Mouse (Mus musculus): ENCODE results near the gene Cldn18. TPM values are rescaled to one million over a fixed set of nuclear protein-coding genes. Genes with fewer than 3 reads are reported as not detected.

Gene Cldn18
- polyA plus RNA-seq, 1 experiment from 2014 or later, result 362 TPM

DNA sequence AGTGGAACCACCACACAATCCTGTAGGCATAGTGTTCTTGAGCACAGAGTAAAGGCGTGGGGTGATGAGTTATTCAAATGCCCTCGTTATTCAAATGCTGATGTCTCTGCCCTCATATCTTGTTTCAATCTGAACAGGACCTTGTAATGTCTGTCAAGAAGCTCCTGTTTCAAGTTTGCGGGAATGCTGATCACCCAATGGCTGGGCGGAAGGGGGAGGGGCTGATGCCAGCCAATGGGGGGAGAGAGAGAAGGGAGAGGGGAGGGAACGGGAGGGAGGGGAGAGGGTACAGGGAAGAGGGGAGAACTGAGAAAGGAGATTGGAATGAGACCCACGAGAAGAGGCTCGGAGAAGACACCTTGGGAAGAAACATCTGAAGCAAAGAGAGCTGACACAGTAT, 22.1 kb downstream of the Cldn18 start:
- H3K27me3 ChIP-seq (ENCODE audit: control insufficient read depth, insufficient read depth, low read length), result no peaks in the 10 kb centered on the region
- H3K4me2 ChIP-seq (ENCODE audit: low read depth, low read length), result no peak overlapping the region
- no peak overlapping the region for H3K27ac ChIP-seq (ENCODE audit: low read length)
- H3K36me3 ChIP-seq (ENCODE audit: control insufficient read depth, insufficient read depth, low read length), result no peaks in the 10 kb centered on the region
- WGBS, result 58% methylated on average over 7 of the region's 7 CpGs
- H3K4me1 ChIP-seq (ENCODE audit: control insufficient read depth, insufficient read depth, low read length), result no peaks in the 10 kb centered on the region
- no peak overlapping the region for H3K4me3 ChIP-seq (replicated peaks; ENCODE audit: low read length)
- H3K9me3 ChIP-seq (replicated peaks; ENCODE audit: control insufficient read depth, low read length), result no peaks in the 10 kb centered on the region
- H3K9ac ChIP-seq (ENCODE audit: low read length), result no peak overlapping the region
- no peak for ATAC-seq (ENCODE audit: insufficient read depth, low FRiP score)

DNA sequence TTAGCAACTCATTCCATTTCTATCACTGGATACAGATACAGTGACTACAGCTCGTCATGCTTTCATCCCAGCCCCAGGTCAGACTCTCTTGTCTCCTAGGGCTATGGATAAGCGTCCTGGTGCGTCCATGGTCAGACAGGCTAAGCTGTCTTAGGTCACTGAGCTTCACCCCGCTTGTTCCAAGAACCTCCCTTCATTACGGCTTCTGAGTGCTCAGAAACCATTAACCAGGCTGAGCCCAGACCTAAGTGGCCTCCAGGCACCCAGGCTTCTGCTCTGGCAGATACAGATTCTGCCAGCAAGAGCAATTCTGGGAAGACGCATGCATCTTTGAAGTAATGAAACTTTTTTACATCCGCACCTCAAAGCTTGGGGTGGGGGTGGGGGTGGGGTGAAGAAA, 26.7 kb downstream of the Cldn18 start:
- no peaks in the 10 kb centered on the region for H3K36me3 ChIP-seq (ENCODE audit: control insufficient read depth, insufficient read depth, low read length)
- no peak overlapping the region for H3K4me2 ChIP-seq (ENCODE audit: low read depth, low read length)
- H3K27me3 ChIP-seq (ENCODE audit: control insufficient read depth, insufficient read depth, low read length), result no peaks in the 10 kb centered on the region
- 85% methylated on average over 7 of the region's 7 CpGs for WGBS
- H3K9ac ChIP-seq (ENCODE audit: low read length), result no peak overlapping the region
- no peaks in the 10 kb centered on the region for H3K9me3 ChIP-seq (replicated peaks; ENCODE audit: control insufficient read depth, low read length)
- no peak overlapping the region for H3K27ac ChIP-seq (ENCODE audit: low read length)
- no peaks in the 10 kb centered on the region for H3K4me1 ChIP-seq (ENCODE audit: control insufficient read depth, insufficient read depth, low read length)
- H3K4me3 ChIP-seq (replicated peaks; ENCODE audit: low read length), result no peak overlapping the region
- ATAC-seq (ENCODE audit: insufficient read depth, low FRiP score), result no peak

DNA sequence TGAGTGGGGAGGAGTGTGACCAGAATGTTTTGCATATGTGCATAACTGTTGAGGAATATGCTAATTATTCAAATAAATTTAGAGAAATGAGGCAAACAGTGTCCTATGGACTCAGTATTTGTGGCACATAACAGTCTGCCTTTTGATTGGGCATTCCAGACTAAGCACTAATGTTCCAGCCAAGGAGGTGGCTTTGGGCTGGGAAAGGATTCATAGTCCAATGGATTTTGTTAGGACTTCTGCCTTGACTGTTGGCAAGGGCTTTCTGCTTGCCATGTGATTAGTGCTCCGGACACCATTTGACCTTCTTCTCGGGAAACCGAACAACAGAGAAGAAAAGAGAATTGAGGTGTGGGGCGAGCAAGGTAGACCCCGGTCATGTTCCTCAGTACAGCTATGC, 27.3 kb downstream of the Cldn18 start:
- H3K27ac ChIP-seq (ENCODE audit: low read length), result no peak overlapping the region
- no peaks in the 10 kb centered on the region for H3K27me3 ChIP-seq (ENCODE audit: control insufficient read depth, insufficient read depth, low read length)
- H3K4me2 ChIP-seq (ENCODE audit: low read depth, low read length), result no peak overlapping the region
- 89% methylated on average over 5 of the region's 5 CpGs for WGBS
- no peak for ATAC-seq (ENCODE audit: insufficient read depth, low FRiP score)
- no peaks in the 10 kb centered on the region for H3K4me1 ChIP-seq (ENCODE audit: control insufficient read depth, insufficient read depth, low read length)
- no peak overlapping the region for H3K4me3 ChIP-seq (replicated peaks; ENCODE audit: low read length)
- no peak overlapping the region for H3K9ac ChIP-seq (ENCODE audit: low read length)
- H3K9me3 ChIP-seq (replicated peaks; ENCODE audit: control insufficient read depth, low read length), result no peaks in the 10 kb centered on the region
- H3K36me3 ChIP-seq (ENCODE audit: control insufficient read depth, insufficient read depth, low read length), result no peaks in the 10 kb centered on the region

DNA sequence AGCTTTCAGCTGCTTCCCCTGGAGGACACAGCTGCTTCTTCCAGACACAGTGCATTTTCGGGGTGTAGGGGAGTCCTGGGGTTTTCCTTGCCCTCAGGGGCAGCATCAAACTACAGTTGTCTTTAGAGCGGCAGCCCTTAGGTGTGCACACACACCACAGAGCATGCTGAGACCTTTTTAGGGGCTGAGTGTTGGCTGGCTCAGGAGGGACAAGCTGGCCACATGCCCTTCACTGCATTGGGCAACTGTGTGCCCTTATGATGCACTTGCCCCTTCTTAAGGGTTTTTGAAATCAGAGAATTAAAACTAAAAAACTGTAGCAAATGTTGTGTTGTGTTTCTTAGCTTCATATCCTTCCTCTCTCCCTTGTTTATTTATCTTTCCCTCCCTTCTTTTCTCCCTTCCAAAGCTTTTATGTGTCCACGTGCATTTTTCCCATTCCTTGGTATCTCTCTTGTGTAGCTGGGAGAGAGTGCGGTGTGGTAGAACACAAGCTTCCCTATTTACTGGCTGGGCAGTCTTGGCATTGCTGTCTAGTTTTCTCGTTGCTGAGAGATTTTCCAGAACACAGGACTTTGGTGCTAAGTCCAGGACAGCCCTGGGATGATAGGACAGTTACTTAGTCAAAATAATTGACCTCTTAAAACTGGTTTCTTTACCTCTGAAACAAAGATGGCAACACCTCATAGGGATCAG, 31.4 kb downstream of the Cldn18 start:
- Histone ChIP-seq H3K4me3 (replicated peaks; ENCODE audit: low read length) (no peak overlapping the region), H3K27me3 (ENCODE audit: control insufficient read depth, insufficient read depth, low read length) (no peaks in the 10 kb centered on the region), H3K36me3 (ENCODE audit: control insufficient read depth, insufficient read depth, low read length) (no peaks in the 10 kb centered on the region), H3K9ac (ENCODE audit: low read length) (no peak overlapping the region), H3K4me2 (ENCODE audit: low read depth, low read length) (no peak overlapping the region), H3K4me1 (ENCODE audit: control insufficient read depth, insufficient read depth, low read length) (no peaks in the 10 kb centered on the region), H3K27ac (ENCODE audit: low read length) (no peak overlapping the region), H3K9me3 (replicated peaks; ENCODE audit: control insufficient read depth, low read length) (no peaks in the 10 kb centered on the region)
- 60% methylated on average over 5 of the region's 5 CpGs for WGBS
- no peak for ATAC-seq (ENCODE audit: insufficient read depth, low FRiP score)

DNA sequence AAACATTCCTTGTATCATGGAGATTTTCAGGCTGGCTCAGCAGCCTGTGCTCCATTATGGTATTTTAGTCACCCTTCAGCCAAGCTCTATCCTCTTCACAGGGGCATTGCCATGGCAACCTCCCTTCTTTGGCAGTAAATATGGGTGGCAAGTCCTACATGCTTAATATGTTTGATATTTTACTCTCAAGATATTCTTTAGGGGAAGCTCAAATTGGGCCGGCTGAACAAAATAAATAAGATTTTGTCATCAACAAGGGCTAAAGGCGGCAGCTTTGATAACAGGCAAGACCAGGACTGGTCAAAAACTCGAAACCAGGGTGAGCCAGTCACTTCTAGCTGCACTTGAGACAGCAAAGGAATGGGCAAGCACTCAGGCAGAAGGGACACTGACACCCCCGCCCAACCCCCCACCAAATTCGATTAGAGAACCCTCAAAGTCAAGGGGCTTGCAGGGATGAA, 32.0 kb downstream of the Cldn18 start:
- no peaks in the 10 kb centered on the region for H3K4me1 ChIP-seq (ENCODE audit: control insufficient read depth, insufficient read depth, low read length)
- no peak overlapping the region for H3K4me3 ChIP-seq (replicated peaks; ENCODE audit: low read length)
- 60% methylated on average over 5 of the region's 5 CpGs for WGBS
- no peaks in the 10 kb centered on the region for H3K9me3 ChIP-seq (replicated peaks; ENCODE audit: control insufficient read depth, low read length)
- H3K27ac ChIP-seq (ENCODE audit: low read length), result no peak overlapping the region
- no peak overlapping the region for H3K9ac ChIP-seq (ENCODE audit: low read length)
- H3K27me3 ChIP-seq (ENCODE audit: control insufficient read depth, insufficient read depth, low read length), result no peaks in the 10 kb centered on the region
- H3K4me2 ChIP-seq (ENCODE audit: low read depth, low read length), result no peak overlapping the region
- H3K36me3 ChIP-seq (ENCODE audit: control insufficient read depth, insufficient read depth, low read length), result no peaks in the 10 kb centered on the region
- ATAC-seq (ENCODE audit: insufficient read depth, low FRiP score), result no peak

DNA sequence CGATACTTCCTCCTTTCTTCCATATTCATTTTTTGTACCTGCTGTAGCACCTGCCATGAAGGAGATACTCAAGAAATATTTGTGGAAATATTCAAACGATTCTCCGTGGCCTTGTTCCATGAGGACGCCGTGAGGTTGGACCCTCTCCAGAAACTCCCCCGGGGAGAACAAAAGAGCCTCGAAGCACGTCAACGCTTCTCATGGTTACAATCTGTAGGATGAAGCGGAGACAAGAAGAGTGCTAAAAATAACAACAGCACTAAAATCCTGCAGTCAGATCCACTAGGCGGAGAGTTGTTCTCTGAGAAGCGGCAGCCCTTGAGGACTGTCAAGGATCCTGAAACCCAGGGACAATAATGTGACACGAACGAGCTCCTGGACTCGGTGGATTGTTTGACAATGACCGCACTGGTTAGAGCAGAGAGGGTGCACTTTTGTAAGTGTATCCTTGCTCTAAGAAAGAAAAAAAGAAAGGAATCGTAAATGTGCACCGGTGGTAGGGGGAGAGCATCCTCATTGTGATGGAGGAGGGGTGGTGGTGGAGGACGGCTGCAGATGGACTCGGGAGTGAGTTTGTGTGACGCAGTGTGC, 35.0 kb downstream of the Cldn18 start:
- Histone ChIP-seq H3K36me3 (ENCODE audit: control insufficient read depth, insufficient read depth, low read length) (no peaks in the 10 kb centered on the region), H3K9ac (ENCODE audit: low read length) (no peak overlapping the region), H3K4me3 (replicated peaks; ENCODE audit: low read length) (no peak overlapping the region), H3K4me1 (ENCODE audit: control insufficient read depth, insufficient read depth, low read length) (no peaks in the 10 kb centered on the region), H3K27me3 (ENCODE audit: control insufficient read depth, insufficient read depth, low read length) (no peaks in the 10 kb centered on the region), H3K9me3 (replicated peaks; ENCODE audit: control insufficient read depth, low read length) (no peaks in the 10 kb centered on the region), H3K27ac (ENCODE audit: low read length) (no peak overlapping the region), H3K4me2 (ENCODE audit: low read depth, low read length) (no peak overlapping the region)
- no peak for ATAC-seq (ENCODE audit: insufficient read depth, low FRiP score)
- WGBS, result 83% methylated on average over 21 of the region's 21 CpGs

DNA sequence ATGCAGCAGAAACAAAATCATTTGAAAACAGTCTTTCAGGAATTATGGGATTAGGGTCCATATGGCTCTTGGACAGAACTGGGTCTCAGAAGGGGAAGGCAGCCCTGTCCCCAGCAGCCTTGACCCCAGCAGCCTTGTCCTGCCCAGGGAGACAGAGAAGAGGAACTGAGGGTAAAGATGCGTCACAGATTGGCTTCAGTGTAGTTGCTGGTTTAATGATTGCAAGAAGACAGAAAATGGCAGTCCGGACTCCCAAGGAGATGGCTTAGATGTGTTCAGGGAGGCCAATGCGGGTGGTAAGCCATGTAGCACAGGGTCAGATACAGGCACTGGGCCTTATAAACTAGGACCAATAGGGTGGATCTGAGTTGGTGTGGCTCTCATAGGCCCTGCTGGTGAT, 41.4 kb downstream of the Cldn18 start:
- Histone ChIP-seq H3K4me2 (ENCODE audit: low read depth, low read length) (no peak overlapping the region), H3K27ac (ENCODE audit: low read length) (no peak overlapping the region), H3K4me3 (replicated peaks; ENCODE audit: low read length) (no peak overlapping the region), H3K27me3 (ENCODE audit: control insufficient read depth, insufficient read depth, low read length) (no peaks in the 10 kb centered on the region), H3K4me1 (ENCODE audit: control insufficient read depth, insufficient read depth, low read length) (no peaks in the 10 kb centered on the region), H3K9me3 (replicated peaks; ENCODE audit: control insufficient read depth, low read length) (no peaks in the 10 kb centered on the region), H3K36me3 (ENCODE audit: control insufficient read depth, insufficient read depth, low read length) (no peaks in the 10 kb centered on the region), H3K9ac (ENCODE audit: low read length) (no peak overlapping the region)
- 85% methylated on average over 3 of the region's 3 CpGs for WGBS
- ATAC-seq (ENCODE audit: insufficient read depth, low FRiP score), result no peak

DNA sequence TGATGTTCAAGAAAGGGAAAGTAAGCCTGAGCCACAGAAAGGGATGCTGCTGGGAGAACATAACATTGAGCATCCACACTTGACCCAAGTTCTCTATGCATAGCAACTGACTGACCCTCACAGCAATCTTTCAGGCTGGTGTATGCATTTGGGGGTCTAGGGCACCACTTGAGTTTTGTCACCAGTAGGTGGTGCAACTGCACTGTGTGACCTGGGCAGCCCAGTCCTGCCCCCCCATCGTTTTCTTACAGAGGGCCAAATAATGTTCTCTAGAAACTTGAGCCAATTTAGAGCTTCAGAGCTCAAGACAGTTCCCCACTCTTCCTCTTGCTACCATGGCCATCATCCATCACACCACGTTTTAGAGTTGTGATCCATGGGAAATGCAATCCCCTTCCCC, 45.5 kb downstream of the Cldn18 start:
- WGBS, result 39% methylated on average over 2 of the region's 2 CpGs
- ATAC-seq (ENCODE audit: insufficient read depth, low FRiP score), result no peak
- Histone ChIP-seq H3K4me3 (replicated peaks; ENCODE audit: low read length) (no peak overlapping the region), H3K27ac (ENCODE audit: low read length) (no peak overlapping the region), H3K36me3 (ENCODE audit: control insufficient read depth, insufficient read depth, low read length) (peaks cover 17% of the 10 kb centered on the region; the same call in 1 of the 2 replicates), H3K27me3 (ENCODE audit: control insufficient read depth, insufficient read depth, low read length) (no peaks in the 10 kb centered on the region), H3K4me1 (ENCODE audit: control insufficient read depth, insufficient read depth, low read length) (no peaks in the 10 kb centered on the region), H3K9me3 (replicated peaks; ENCODE audit: control insufficient read depth, low read length) (no peaks in the 10 kb centered on the region; the same call in 1 of the 2 replicates), H3K4me2 (ENCODE audit: low read depth, low read length) (no peak overlapping the region), H3K9ac (ENCODE audit: low read length) (no peak overlapping the region)

DNA sequence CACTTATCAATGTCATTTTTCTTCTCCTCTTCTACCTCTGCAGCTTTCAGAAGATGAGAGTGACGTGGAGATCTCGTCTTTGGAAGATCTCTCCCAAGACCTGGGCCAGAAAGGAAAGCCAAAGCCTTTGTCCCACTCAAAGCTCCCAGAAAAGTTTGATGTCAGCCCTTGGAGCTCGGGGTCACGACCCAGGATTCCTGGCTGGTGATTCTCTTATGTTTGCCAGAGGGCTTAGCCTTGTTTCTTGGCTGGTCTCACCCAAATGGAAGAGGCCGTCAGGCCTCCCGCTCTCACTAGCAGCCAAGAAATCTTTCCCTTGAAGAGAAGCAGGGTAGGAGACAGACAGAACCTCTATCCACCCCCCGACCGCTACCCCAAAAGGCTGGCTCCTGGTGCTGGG, 49.5 kb downstream of the Cldn18 start:
- 78% methylated on average over 8 of the region's 8 CpGs for WGBS
- H3K4me3 ChIP-seq (replicated peaks; ENCODE audit: low read length), result no peak overlapping the region
- H3K4me1 ChIP-seq (ENCODE audit: control insufficient read depth, insufficient read depth, low read length), result no peaks in the 10 kb centered on the region
- H3K27ac ChIP-seq (ENCODE audit: low read length), result no peak overlapping the region
- no peaks in the 10 kb centered on the region for H3K27me3 ChIP-seq (ENCODE audit: control insufficient read depth, insufficient read depth, low read length)
- no peak overlapping the region for H3K9ac ChIP-seq (ENCODE audit: low read length)
- no peaks in the 10 kb centered on the region; the same call in 1 of the 2 replicates for H3K9me3 ChIP-seq (replicated peaks; ENCODE audit: control insufficient read depth, low read length)
- peaks cover 17% of the 10 kb centered on the region; the same call in 1 of the 2 replicates for H3K36me3 ChIP-seq (ENCODE audit: control insufficient read depth, insufficient read depth, low read length)
- no peak for ATAC-seq (ENCODE audit: insufficient read depth, low FRiP score)
- H3K4me2 ChIP-seq (ENCODE audit: low read depth, low read length), result no peak overlapping the region
